Mouse (Mus musculus) G1E (cell line): ENCODE measurements at regions not wholly inside any gene's neighbourhood (a gene's known extent, or its start where the extent isn't known, plus 50 kb on each side); places are given as distances from the start of the nearest gene placed in this dataset.

Experiments
- CTCF ChIP-seq: IDR thresholded peaks from 2 replicates; pipeline ENCODE4 v1.5.1; 2012; ENCODE audit warnings: low read depth, low read length, inconsistent platforms, mixed read lengths
- GATA1 ChIP-seq: IDR thresholded peaks from 2 replicates; pipeline ENCODE4 v1.6.1; 2012; ENCODE audit warnings: borderline replicate concordance, low read length, inconsistent platforms, mixed read lengths
- GATA2 ChIP-seq: IDR thresholded peaks from 2 replicates; pipeline ENCODE4 v1.6.1; 2012; ENCODE audit warnings: low read depth, low read length, inconsistent platforms, borderline replicate concordance

- TF ChIP-seq CTCF (no peak), GATA2 (no peak), GATA1 (no peak)
Observed at GRCm38 (mm10) chr13:107485400-107486017, 463.6 kb upstream of the Kif2a start.
